Mouse (Mus musculus) heart, adult 2 months (tissue): ENCODE data around the gene 4933411K16Rik.

Source experiments
- CTCF ChIP-seq: fragments of 200-600 bp; IDR thresholded peaks from 2 replicates; pipeline ENCODE4 v1.8.1; 2022; ENCODE audit warnings: antibody characterized with exemption, mild to moderate bottlenecking, moderate library complexity
- EP300 ChIP-seq: fragments of 200-500 bp; IDR thresholded peaks from 2 replicates; pipeline ENCODE4 v1.6.1; 2011; ENCODE audit warnings: low read depth, low read length, control low read depth; ENCODE audit not compliant: insufficient read depth
- POLR2A ChIP-seq: fragments of 200-500 bp; IDR thresholded peaks from 2 replicates; pipeline ENCODE4 v1.6.1; 2011; ENCODE audit warnings: mild to moderate bottlenecking, low read depth, low read length, control low read depth; ENCODE audit not compliant: insufficient read depth

GRCm38 (mm10) chr19:42038310-42038709 lies 13.7 kb upstream of the 4933411K16Rik start:
- TF ChIP-seq CTCF (no peak), POLR2A (no peak), EP300 (no peak)
